Mouse (Mus musculus): ENCODE results near the gene Gstp3.
"Not testable (repeated sequence)": the region's sequence is repeated elsewhere in the genome, so short reads cannot be mapped to it uniquely, and the experiment has no call there.

The Gstp3 gene

GRCm38 (mm10) chr19:4040941-4041340 lies 18.4 kb downstream of the Gstp3 start:
- not testable (repeated sequence) for DNase-seq (ENCODE audit: low spot score in 2 of 2)

- peak; percentile 81 to 89 for DNase-seq (ENCODE audit: low spot score in 2 of 2)
Measured at GRCm38 (mm10) chr19:4037788-4038232, 21.6 kb downstream of the Gstp3 start, which contains the start of gene Gstp1. Gstp1 (minus strand) TSS chr19:4037985.

- not testable (repeated sequence) for DNase-seq (ENCODE audit: low spot score in 2 of 2)
Measured at GRCm38 (mm10) chr19:4037154-4037787, 22.1 kb downstream of the Gstp3 start.

- no peak for DNase-seq (ENCODE audit: low spot score in 2 of 2)
Measured at GRCm38 (mm10) chr19:4036327-4037045, 22.9 kb downstream of the Gstp3 start.

- DNase-seq (ENCODE audit: low spot score in 2 of 2), result no peak
Measured at GRCm38 (mm10) chr19:4033742-4034141, 25.6 kb downstream of the Gstp3 start.

- no peak for DNase-seq (ENCODE audit: low spot score in 2 of 2)
Measured at GRCm38 (mm10) chr19:4033298-4033697, 26.1 kb downstream of the Gstp3 start.

GRCm38 (mm10) chr19:4032668-4033067 lies 26.7 kb downstream of the Gstp3 start:
- no peak for DNase-seq (ENCODE audit: low spot score in 2 of 2)

GRCm38 (mm10) chr19:4027576-4027975 lies 31.8 kb downstream of the Gstp3 start:
- DNase-seq (ENCODE audit: low spot score in 2 of 2), result no peak

- no peak for DNase-seq (ENCODE audit: low spot score in 2 of 2)
Measured at GRCm38 (mm10) chr19:4023185-4023584, 36.2 kb downstream of the Gstp3 start.

GRCm38 (mm10) chr19:4018743-4019583 lies 40.4 kb downstream of the Gstp3 start:
- peak; percentile 74 to 80 for DNase-seq (ENCODE audit: low spot score in 2 of 2)

GRCm38 (mm10) chr19:4017921-4018587 lies 41.3 kb downstream of the Gstp3 start:
- DNase-seq (ENCODE audit: low spot score in 2 of 2), result no peak

GRCm38 (mm10) chr19:4015635-4016034 lies 43.7 kb downstream of the Gstp3 start:
- no peak for DNase-seq (ENCODE audit: low spot score in 2 of 2)

- no peak for DNase-seq (ENCODE audit: low spot score in 2 of 2)
Measured at GRCm38 (mm10) chr19:4014802-4015201, 44.6 kb downstream of the Gstp3 start.

GRCm38 (mm10) chr19:4013066-4013465 lies 46.3 kb downstream of the Gstp3 start:
- no peak for DNase-seq (ENCODE audit: low spot score in 2 of 2)

GRCm38 (mm10) chr19:4012432-4013022 lies 46.8 kb downstream of the Gstp3 start, which contains the start of gene Ndufv1:
Ndufv1 (minus strand) TSS chr19:4012806.
- DNase-seq (ENCODE audit: low spot score in 2 of 2), result peak; percentile 93 to 95

GRCm38 (mm10) chr19:4011086-4011485 lies 48.3 kb downstream of the Gstp3 start:
- DNase-seq (ENCODE audit: low spot score in 2 of 2), result no peak

All from spleen, postnatal 4 days (tissue).